Mouse (Mus musculus) cerebellum, postnatal 4 days (tissue): ENCODE results near the gene Entpd7.
A peak's percentile ranks its signal among the peaks of the same experiment; 100 is the strongest.

Experiments
- DNase-seq, 2 experiments: peaks; one replicate each; pipeline ENCODE4 v3.0.0; 2022; ENCODE audit warnings: low spot score in 2 of 2, mixed read lengths in 1 of 2

Gene Entpd7

DNA sequence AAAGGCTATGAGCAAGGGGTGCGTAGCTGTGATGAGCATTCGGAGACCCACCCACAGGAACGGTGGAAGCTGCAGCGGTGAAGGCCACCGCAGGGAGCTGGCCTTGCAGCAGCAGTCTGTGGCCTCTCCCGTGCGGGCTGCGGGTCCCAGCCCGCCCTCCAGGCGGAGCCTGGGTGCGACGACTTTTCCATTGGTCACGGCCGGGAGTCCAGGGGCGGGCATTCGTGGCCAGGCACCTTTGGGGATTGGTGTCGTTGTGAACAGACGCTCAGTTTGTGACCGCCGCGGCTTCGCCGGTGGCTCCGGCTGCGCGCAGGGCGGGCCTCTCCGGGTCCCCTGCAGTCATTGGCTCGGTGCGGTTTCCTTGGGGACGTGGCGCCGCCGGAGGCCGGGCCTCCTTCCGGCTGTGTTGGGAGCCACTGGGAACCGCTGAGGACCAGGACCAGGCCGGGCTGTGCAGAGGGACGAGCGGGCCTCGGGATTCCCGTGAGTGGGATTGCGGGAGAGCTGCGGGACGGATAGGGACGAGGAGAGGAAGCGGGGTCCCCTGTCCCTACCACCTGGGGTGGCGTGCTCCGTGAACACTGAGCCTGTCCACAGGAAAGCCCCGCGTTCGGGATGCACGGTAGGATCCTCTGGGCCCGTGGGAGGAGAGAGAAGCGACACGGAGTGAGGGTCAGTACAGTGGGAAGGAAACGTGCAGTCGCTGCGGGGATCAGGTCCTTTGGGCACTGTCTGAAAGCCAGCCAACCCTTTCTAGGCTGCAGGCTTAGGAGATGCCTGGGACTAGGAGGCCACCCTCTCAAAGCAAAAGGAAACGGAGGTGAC, at the start of gene Entpd7:
Entpd7 (plus strand) TSS at position 254 of the 828 bp plus-strand sequence.
- peak; percentile 84 to 89 for DNase-seq

DNA sequence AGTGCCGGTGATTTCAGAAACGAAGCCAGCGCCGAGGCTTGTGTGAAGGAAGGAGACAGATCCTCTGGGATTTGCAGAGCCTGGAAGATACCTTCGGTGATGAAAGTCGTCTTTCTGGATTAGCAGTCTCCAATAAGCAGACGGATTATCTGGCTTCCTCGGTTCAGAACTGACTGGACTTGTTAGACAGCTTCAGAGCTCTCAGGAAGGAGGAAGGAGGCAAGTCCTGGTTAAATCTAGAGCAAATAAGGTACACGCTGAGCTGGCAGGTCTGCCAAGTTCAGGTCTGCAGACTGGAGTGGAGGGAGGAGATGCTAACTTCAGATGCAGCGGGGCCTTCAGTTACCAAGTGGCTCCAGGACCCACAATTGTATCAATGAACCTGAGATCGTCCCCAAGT, 47.6 kb upstream of the Entpd7 start:
- no peak for DNase-seq

DNA sequence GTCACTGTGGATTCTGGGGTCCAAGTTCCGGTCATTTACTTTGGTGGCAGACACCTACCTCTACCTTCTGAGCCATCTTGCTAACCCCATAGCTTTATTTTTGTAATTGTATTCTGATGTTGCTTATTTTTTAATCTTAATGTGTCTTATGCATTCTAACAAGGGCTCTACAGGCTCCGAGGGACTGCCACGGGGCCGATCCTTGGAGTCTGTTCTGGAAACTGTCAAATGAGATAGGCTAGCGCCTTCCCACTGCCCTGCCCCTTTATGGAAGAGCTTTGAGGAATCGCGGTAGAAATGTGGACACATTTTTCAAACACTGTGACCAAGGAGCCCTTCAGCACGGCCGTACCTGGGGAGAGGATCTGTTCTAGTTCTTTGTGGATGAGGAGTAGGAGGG, 46.6 kb upstream of the Entpd7 start:
- DNase-seq = no peak

DNA sequence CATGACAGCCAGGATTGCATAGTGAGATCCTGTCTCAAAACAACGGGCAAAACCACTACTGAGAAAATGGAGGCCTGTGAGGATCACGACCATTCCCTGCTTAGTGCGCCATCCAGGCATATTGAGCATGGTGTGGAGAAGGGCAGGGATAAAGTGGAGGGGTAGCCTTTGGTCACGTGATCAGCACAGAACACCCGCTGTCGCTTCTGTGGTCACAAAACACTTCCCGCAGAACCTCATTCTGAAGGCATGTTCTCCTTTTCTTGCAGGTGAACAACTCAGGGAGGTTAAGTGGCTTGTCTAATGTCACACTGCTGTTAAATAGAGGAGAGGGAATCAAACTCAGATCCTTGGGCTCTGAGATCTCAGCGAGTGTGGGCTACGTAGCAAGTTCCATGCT, 44.0 kb upstream of the Entpd7 start:
- DNase-seq = no peak

DNA sequence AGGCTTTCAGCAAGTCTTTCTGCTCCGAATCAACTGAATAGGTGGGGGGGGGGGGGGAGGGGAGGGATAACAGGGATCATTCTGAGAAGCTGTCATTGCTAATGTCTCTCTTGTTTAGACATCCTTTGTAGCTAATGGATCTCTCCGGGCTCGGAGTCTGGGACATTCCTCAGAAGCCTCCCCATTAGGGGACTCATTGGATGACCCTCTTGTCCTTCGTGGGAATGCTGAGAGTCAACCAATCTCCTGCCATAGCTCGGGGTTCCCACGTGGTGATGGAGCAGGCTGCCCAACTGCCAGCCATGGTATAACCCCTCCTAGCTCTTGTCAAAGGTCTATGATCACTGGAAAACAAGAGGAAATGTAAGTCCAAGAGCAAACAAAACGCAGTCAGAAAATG, 42.6 kb upstream of the Entpd7 start:
- no peak for DNase-seq

DNA sequence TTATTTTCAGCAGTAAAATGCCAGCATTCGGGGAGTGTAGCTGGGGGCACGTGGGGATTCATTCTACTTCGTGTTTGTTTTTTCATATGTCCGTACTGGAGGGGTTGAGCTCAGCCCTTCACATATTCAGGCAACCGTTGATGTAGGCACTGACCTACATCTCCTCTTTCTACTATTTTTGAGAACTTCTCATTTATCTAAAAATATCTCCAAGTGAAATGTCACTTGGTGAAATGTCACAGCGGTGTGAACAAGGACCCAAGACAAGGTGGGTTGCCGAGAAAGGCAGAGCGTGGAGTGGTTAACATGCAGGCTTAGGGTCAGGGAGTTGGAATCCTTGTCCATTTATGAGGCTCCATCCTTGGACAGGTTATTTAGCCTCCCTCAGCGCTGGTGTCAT, 42.2 kb upstream of the Entpd7 start:
- no peak for DNase-seq

DNA sequence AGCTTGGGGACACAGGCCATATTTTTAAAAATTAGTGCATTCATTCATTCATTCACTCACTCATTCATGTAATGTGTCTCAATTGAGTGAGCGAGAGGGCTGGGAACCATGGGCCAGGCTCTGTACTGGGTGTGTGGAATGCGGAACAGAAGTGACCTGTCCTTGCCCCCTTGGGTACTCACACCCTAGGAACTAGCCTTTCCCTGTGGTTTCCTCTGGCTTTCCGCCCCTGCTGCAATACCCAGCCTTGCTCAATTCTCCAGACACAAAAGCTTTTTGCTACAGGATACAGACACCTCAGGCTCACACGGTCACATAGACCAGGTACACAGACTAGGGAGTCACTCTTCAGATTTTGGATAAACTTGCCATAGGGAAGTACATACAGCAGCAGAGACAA, 41.1 kb upstream of the Entpd7 start:
- DNase-seq = no peak

DNA sequence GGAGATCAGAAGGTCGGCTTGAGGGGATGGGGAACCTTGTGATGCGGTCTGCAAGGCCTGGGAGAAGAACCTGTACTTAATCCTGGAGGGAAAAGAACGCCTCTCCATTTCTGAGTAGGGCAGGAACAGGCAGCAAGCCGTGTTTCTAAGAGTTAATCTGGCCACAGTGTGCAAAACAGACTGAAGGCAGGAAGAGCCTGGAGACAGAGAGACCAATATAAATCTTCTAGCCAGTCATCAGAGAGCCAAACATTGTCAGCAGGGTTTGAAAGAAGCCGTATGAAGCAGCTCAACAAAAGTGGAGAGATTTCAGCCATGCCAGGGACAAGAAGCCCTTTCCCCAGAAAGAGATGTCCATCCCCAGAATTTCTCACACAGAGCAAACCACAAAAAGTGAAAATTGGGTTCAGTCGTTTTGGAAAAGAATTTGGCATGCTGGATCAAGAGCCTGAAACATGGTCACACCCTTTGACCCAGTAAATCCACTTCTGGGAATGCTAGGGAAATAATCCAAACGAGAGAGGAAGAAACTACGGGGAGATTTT, 38.2 kb upstream of the Entpd7 start:
- no peak for DNase-seq

DNA sequence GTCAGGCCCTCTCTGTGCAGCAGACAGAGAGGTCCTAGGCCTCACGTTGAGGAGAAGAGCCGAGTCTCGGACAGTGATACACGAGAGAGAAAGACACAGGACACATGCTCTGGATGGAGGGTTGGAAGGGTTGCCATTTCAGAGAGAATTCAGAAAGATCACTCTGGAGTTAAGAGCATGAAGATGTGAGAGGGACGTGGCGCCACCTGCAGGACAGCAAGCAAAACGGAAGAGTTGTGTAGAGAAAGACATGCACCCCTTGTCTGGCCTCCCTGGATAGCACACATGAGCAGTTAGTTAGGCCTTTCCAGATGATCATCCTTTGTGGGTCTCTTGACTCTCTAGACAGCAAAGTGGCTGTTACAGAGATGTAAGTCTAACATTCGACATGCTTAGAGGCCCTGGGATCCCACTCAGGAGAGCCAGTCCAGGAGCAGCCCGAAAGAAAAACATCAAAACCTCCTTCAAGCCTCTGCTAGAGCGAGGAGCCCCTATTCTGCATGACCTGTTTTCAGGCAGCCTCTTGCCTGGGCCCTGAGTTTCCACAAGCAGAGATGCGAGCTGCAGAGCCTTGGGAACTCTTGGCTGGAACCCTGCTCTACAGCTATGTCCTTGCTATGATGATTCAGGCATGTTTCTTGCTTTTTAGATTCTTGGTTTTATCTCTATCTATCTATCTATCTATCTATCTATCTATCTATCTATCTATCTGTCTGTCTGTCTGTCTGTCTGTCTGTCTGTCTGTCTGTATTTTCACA, 33.6 kb upstream of the Entpd7 start:
- peak; percentile 60 to 68 for DNase-seq

DNA sequence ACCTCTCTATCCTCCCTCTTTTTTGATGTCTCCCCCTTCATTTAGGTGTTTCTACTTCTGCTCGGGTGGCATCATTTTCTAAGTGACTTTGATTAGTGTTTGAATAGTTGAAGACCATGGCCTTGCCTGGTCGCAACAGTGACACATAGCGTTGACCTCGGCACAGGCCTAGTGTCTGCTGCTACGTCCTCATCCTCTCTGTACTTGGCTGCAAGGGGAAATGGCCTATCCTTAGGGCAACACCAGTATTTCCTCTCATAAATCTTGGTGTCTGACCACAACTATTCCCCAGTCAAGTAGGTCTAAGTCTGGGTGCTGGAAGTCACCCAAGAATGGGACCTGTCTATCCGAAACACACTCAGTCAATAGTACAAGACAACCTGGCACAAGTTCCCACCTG, 29.8 kb upstream of the Entpd7 start:
- no peak for DNase-seq

DNA sequence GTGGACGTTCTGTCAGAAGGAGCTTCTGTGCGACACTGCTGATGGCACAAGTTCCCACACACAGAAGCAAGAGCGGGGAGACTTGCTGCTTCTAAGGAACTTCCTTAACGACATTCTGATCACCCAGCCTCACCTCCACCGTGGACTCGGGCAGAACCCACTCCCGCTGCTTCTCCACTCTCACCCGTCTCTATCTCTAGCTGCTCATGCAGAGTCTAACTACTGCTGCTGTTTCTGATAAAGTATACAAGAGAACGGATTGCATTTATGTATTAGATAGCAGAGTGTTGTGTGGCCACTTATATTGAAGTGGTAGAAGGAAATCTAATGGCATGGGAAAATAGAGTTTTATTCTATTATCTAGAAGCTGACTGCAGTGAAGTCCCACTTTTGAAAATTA, 28.7 kb upstream of the Entpd7 start:
- no peak for DNase-seq

DNA sequence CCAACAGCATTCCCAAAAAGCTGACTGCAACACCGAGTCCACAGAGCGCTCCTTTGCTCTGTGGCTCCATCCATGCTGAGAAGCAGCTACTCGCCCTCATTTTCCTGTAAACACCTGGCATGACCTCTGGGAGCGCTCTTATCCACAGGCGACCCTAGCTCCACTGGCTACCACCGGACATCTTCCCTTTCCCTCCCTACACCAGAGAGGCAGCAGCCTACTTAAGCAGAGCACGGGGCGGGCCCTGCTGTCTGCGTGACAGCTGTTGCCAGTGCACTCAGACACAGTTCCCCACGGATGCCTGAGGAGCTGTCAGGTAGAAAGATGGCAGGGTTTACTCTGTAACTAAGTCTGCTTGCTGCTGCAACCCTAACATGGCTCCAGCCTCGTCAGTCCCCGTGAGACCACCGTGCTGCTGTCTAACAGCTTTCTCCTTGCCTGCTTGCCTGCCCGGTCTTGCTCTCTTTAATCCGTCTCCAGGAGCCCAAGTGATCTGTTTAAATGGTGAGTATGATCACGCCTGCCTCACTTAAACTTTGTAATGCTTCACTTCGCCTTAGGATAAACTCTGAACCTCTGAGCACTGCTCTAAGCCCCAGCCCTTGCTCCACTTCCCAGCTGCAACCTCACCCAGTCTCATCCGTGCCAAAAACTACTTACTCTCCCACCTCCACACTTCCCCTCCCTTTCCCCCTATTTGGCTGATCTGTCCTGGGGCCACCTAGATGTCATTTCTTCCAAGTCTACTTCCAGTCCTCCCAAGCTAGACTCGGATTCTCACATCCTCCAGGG, 27.1 kb upstream of the Entpd7 start:
- peak in 1 of 2 experiments; percentile 23 for DNase-seq

DNA sequence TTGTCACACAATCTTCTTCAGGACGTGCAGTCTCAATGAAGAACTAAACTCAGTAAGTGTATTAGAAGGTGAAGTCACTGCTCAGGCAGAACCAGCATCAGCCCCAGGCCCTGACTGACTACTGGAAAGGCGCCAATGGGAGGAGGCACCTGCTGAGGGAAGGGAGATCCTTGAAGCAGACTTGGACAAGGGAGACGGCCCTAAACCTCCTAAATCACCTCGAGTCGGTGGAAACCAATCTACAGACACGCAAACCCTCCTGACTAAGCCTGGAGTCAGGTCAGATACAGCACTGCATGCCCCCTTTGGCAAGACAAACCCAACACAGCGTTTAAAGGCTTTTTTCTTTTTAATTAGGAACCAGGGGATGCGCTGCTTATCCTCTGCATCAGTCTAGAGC, 26.0 kb upstream of the Entpd7 start:
- no peak for DNase-seq

DNA sequence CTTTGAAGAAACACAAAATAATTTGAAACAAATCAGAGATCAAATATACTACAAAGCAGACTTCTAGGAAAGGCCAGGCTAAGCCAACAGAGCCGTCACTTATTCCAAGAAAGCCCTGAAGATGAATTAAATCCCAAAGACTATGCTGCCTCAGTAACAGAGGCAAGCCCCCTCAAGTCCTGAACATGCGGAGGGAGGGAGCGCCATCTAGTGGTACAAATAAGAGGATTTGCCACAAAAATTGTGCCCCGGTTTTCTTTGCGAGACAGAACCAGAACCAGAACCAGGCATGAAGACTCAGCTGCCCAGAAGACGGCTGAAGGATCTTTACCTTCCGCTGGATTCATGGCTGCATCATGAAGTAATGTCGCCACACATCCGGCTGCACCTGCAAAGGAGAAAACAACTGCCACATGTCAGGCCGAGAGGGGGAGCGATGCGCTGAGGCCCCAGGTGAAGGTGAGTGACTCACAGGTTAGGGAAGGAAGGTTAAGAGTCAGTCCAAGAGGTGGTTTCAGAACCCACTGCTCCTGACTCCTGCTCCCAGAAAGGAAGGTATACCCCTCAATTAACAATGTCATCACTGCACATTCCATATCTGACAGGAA, 23.9 kb upstream of the Entpd7 start:
- peak in 1 of 2 experiments; percentile 54 for DNase-seq

DNA sequence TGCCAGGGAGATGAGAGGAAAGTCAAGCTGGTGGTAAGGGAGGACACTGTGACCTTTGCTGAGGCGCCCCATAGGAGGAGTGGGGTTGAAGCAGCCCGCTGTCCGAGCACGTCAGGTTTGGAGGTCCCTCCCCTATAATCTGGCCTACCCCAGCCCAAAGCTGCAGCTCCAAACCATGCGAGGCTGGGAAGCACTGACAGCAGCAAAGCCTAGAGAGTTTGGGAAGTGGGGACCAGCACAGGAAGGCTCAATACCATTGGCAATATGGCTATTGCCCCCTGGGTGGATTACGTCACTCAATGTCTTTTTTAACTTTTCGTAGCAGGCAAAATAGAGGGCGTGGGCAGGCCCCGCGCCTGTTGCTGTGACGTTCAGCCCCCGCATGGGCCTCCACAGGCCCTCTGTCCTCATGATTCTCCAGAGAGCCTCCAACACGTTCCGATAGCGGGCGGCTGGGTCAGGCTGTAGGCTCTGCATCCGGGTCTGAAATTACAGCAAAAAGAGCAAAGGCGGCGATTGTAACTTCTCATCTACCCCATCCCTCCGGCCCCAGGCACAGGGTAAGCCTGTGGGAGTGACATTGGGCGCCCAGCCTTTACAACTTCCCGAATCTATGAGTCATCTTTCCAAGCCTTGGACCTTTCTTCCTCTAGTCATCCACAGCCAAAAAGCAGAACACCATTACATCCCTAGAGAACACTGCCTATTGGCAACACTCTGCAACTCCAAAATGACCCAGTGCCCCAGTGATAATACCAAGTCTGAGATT, 22.6 kb upstream of the Entpd7 start:
- DNase-seq = no peak

DNA sequence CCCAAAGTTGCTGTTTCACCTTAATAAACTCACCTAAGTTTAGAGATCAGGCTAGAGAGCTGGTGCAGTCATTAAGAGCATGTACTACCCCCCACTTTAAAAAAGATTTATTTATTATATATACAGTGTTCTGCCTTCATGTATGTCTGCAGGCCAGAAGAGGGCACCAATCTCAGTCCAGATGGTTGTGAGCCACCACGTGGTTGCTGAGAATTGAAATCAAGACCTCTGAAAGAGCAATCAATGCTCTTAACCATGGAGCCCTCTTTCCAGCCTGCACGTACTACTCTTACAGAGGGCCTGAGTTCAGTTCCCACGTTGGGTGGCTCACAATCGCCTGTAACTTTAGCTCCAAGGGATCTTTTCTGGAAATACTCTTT, 22.1 kb upstream of the Entpd7 start:
- no peak for DNase-seq

DNA sequence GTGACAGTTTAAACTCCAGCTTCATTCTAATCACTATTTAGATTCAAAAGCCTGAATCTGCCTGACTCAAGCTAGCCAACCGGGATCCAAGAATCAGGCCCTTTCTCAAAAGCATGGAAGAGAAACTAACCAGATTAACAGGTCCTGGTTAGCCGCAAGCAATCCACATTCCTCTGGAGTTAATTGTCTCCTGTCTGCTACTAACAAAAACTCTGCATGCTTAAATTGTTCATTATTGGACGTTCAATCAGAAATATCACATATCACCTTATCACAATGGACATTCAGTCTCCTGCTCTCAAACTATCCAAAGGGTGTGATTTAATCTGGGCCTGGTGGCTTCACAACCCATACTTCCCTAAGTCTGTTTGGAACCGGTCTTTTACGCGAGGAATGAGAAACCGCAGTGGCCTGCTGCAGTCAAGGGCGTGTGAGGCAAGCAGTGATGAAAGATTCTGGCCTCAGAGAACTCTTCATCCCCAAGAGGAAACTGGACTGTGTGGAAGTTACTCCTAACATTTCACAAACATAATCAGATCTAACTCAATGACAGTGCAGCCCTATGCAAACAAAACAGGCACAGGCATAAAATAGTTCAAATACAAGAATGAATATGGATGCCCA, 20.2 kb upstream of the Entpd7 start:
- no peak for DNase-seq

DNA sequence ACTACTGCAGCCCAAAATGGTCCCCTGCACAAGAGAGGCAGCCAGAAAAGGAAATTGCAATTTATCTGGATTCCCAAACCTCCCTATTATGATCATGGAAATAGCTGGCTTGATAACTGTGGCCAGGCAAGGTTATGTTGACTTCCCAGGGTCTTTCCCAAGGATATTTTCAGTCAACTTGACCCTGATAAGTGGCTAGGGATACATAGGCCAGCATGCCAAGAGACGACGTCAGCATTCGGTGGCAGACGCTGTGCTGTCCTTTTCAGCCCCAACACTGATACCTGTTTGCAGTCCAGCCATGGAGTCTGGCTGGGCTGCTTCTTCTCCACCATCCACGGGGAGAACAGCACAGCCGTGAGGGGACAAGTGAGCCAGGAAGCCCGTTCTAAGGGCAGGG, 18.4 kb upstream of the Entpd7 start:
- DNase-seq = no peak

DNA sequence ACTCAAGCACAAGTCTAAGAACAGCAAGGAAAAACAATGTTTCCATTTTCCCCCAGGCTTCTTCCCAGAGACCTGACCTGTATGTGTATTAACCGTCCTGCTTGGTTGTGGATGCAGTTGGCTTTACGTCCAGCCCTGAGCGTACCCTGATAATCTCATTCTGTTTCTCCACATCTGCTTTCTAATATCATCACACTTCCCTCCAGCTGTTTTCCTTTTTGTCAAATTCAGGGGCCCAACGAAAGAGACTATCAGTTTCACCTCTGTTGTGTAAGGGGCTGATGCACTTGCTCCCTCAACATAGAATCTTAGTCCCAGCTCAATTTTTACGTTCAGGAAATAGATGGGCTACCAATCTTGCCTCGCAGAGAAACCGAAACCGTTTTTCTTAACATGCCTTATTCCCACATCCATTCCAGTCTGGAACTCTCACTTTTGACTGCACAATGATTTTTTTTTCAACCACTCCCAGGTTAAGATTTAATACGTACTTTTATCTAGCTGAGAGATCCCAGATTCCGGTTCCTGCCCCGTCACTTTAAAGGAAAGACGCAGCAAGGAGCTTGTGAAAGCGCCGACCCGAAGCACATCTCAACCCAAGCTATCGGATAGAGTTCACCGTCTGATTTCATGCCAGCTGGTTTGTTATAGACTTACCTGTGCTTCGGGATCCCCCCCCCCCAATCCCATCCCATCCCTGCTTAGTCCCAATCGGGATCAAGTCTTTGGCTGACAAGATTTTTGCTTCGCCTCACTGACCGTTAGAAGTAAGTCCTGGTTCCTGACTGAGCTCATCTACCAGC, 15.8 kb upstream of the Entpd7 start:
- no peak for DNase-seq

DNA sequence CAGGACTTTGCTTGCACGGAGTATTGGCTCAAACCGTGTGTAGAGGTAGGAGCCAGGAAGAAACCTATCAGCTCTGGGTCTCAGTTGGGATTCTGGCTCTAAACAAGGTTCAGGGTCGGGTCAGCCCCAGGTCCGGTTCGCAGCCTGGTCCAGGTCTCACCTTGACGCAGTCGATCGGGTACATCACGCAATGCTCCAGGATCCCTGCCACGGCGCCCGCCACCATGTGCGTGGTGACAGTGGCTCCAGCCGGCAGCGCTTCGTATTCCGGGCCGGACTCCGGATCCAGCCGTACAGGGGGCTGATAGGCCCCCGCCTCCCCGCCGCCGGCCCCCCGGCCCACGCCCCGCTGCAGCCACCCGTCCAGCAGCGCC, 15.2 kb upstream of the Entpd7 start:
- no peak for DNase-seq
